9 mouse cellular contexts compared by ENCODE assay signal in the genomic region with DNA sequence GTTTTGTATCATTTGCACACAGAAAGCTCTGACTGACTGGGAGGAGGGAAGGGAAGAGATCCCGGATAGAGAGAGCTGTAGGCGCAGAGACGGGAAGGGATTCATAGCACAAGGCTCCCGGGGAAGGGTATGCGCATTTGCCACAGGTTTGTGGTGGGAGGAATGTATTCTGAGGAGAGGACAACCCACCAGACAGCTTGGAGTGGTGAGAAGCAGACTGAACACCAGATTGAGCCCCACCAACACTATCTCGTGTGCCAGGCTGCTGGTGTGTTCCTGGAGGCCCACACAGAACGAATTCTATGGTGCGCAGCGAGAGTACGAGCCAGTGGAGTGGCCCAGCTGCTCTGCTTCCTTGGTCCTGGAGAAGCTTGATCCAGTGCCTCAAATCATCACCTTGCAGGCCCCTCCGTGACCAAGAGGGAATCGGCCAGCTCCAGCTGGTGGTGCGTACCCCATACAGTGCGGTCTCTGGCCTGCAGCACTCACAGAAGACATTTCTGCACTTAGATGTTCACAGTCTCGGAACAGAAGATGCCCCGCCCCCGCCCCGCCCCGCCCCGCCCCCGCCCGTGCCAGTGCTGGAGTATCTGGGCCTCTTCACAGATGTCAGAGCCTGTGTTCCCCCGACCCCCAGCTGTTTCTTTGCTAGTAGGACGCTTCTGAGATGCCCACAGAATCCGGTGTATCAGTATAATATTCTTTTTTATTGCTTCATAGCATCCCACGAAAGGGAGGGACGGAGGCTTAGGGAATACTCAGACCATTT.
A peak's percentile ranks its signal among the peaks of the same experiment; 100 is the strongest.
DNase-seq lines count a peak whose midpoint lies in the region; ATAC-seq lines count a peak whose summit lies in the region.
"Had no signal": no experiment of that assay in that cellular context is flagged by ENCODE, and none has a peak within 500 bp of the region (broad histone marks: within the 10 kb centered on the region; RNA-seq: fewer than 3 reads in every experiment).

No protein-coding gene starts in this region.

- H3K4me3 ChIP-seq in heart, embryonic 14.5 days (ENCODE audit: control insufficient read depth in 1 of 2, insufficient read depth in 1 of 2, low read depth in 1 of 2, low read length in 2 of 2): no peak overlapping the region
- no peak overlapping the region for H3K4me3 ChIP-seq in liver, embryonic 12.5 days
- H3K4me3 ChIP-seq: erythroblast, embryonic 14.5 days had no signal

- peaks cover 28 to 34% of the 10 kb centered on the region in 2 experiments for H3K4me1 ChIP-seq in heart, embryonic 14.5 days (ENCODE audit: control insufficient read depth in 2 of 2, insufficient read depth in 2 of 2, low read length in 2 of 2)
- H3K4me1 ChIP-seq in liver, embryonic 12.5 days: peaks cover 53% of the 10 kb centered on the region

- peak overlapping the region; percentile 49 to 57; a peak in 2 of 4 replicates for H3K27ac ChIP-seq in heart, embryonic 14.5 days (replicated peaks in 1 of 2; ENCODE audit: control insufficient read depth in 1 of 2, insufficient read depth in 1 of 2, low read depth in 2 of 2, low read length in 2 of 2)
- H3K27ac ChIP-seq in liver, embryonic 12.5 days: no peak overlapping the region

- no peaks in the 10 kb centered on the region for H3K9me3 ChIP-seq in heart, embryonic 14.5 days (ENCODE audit: control insufficient read depth, low read length)
- no peaks in the 10 kb centered on the region for H3K9me3 ChIP-seq in liver, embryonic 12.5 days (replicated peaks)

- intact Hi-C loops in heart, postnatal 14 days (cut with DNase I): loop anchor here (5.0 kb wide), 1 partner anchor 45 kb away; no protein-coding TSS in a partner anchor

- no peaks in the 10 kb centered on the region for H3K36me3 ChIP-seq in heart, embryonic 14.5 days (ENCODE audit: control insufficient read depth, insufficient read depth, low read length)
- no peaks in the 10 kb centered on the region for H3K36me3 ChIP-seq in liver, embryonic 12.5 days

- H3K27me3 ChIP-seq in heart, embryonic 14.5 days (ENCODE audit: control insufficient read depth, insufficient read depth, low read length): no peaks in the 10 kb centered on the region
- no peaks in the 10 kb centered on the region for H3K27me3 ChIP-seq in liver, embryonic 12.5 days (replicated peaks)

- ATAC-seq in heart, embryonic 14.5 days (ENCODE audit: insufficient number of reproducible peaks, insufficient read depth, low FRiP score, low read depth): no peak
- 0 out of 2 replicates have a peak, but pooled peaks have one; percentile 38 for ATAC-seq in liver, embryonic 12.5 days

- no peak for DNase-seq in heart, postnatal 14 days
- peak; percentile 20 for DNase-seq in brain, embryonic 18.5 days (ENCODE audit: low read depth, low spot score)
- DNase-seq in layer of hippocampus, adult 11-12 months (ENCODE audit: low spot score): peak; percentile 87
- no peak for DNase-seq in adrenal gland, adult 2 months
- DNase-seq in urinary bladder, postnatal 25 days (ENCODE audit: low spot score): no peak
- no peak for DNase-seq in spleen, postnatal 36 days (ENCODE audit: low spot score in 2 of 2)

- H3K4me2 ChIP-seq in heart, embryonic 14.5 days (ENCODE audit: low read length): peak overlapping the region; percentile 41
- peak overlapping the region; percentile 38; the same call in 1 of the 2 replicates for H3K4me2 ChIP-seq in liver, embryonic 12.5 days

- 30% methylated on average over 27 of the region's 27 CpGs for WGBS in heart, embryonic 14.5 days
- WGBS in liver, embryonic 12.5 days (ENCODE audit: insufficient replicate concordance): 38% methylated on average over 27 of the region's 27 CpGs

- peak overlapping the region; percentile 59; the same call in 1 of the 2 replicates for H3K9ac ChIP-seq in heart, embryonic 14.5 days (ENCODE audit: low read length)
- no peak overlapping the region for H3K9ac ChIP-seq in liver, embryonic 12.5 days

Comparison
In these comparisons a context has a peak if more than half of its experiments do, and no peak if none do; other contexts are left out.
1. DNase-seq: peak in brain, embryonic 18.5 days (single experiment) and layer of hippocampus, adult 11-12 months (single experiment); none in heart, postnatal 14 days (0 of 2), adrenal gland, adult 2 months (single experiment), urinary bladder, postnatal 25 days (single experiment) and spleen, postnatal 36 days (0 of 2).